Mouse (Mus musculus): ENCODE data around the gene Sparc.

Gene Sparc

DNA sequence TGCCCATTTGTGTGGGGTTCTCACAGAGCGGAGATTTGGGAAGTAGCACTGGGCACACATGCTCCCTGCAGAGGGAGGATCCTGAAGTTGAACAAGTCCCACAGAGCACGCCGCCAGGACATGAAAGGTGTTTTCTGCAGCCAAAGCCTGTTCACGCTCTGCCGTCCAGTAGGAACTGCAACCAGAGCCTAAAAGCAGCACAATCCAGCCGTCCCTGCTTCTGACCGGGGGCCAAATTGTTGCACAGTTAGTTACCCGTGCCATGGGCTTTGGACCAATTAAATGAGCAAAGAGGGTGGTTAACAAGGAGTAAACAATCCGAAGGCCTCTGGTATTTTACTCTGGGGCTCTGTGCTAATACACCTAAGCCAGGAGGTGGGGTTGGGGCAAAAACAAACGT is 55.2 kb downstream of the Sparc start:
- no peak for DNase-seq (ENCODE audit: low read depth in 2 of 2, low spot score in 2 of 2)

DNA sequence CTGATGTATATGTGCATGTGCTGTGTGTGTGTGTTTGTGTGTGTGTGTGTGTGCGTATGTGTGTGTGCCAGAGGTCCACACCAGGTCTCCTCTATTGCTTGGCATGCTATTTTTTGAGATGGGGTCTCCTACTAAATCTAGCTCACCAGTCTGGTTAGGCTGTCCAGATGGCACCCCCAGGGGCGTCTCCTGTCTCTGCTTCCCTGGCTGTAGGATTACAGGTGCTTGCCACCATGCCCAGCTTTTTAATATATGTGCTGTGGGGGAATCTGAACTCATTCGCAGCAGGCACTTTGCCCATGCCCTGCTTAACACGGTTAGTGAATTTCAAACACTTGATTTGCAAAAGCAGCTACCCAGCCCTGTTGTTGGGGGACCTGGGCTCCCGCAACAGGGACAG is 57.1 kb downstream of the Sparc start:
- no peak for DNase-seq (ENCODE audit: low read depth in 2 of 2, low spot score in 2 of 2)

DNA sequence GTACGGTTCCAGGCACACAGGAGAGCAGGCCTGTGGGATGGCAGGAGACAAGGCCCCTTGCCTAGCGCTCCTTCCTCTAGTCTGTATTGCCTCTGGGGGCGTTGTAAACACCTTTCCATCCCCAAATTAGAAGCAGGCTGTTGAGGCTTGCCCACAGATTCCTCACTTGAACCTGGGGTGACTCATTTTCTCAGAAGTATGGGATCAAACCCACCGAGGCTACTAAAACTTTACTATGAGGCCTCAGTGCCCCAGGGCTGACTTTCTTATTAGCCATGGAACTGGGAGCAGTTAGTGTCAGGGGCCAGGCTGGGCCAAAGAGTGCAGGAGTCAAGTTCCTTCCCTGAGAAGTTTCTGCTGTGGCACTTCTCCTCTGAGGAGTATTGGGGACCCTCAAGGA is 57.7 kb downstream of the Sparc start:
- no peak for DNase-seq (ENCODE audit: low read depth in 2 of 2, low spot score in 2 of 2)

DNA sequence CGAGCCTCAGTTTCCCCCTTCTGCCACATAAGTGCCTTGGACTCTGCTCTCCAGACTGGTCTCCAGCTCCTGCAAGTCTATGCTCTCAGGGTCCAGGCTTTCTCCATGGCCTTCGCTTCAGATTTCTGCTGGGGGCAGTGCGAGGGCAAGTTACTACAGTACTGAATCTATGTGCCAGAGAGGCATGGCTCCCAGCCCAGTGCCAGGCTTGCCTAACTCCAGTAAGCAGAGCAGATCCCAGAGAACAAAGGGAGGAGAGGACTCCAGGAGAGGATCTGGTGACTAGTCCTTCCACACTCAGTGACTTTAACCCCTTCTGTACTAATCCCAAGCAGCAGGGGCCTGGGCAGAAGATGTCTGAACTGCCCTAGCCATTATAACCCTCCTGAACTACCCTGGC is 58.3 kb downstream of the Sparc start:
- DNase-seq (ENCODE audit: low read depth in 2 of 2, low spot score in 2 of 2): no peak

DNA sequence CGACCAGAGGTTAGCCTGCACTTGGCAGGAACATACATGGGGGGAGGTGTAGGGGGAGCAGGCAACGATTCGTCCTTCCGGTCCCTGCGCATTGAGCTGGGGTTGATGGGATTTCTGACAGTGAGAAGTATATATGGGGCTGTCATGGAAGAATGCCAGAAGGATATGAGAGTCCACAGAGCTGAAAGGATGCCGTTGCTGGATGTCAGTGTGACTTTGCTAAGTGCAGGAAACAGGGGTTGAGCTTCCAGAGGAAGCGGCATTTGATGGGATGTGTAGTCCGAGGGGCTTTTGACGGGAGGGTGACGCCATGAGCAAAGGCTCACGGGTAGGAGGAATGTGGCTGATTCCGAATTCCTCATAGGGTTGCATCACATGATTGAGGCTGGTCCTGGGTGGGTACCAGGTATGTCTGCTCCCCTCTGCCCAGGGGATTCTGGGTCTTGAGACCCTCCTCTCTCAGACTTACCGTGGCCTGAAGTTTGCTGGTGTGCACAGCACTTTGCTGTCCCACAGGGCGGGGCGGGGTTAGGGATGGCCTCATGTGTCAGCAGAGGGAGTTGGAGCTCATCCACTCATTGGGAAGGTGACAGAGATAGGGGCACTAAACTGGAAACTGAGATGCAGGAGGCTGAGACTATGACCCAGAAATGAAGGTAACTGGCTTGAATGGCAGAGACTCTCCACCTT is 64.7 kb downstream of the Sparc start:
- DNase-seq (ENCODE audit: low read depth in 2 of 2, low spot score in 2 of 2): no peak

DNA sequence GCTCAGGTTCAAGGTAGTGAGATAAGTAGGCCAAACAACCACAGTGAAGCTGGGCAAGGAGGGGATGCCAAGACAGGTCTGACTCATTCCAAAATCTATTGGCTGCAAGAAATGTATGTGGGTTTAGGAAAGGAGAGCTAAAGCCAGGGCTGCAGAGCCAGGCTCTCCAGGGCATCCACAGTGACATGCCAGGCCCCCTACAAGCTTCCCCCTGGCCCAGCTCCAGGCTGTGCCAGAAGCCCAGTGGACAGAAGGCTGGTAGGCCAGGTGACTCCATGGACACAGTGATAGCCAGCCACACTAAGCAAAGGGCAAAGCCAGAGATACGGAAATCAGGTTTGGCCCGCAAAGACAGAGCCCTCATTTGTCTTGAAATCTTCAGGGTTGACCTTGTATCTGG is 66.1 kb downstream of the Sparc start:
- DNase-seq (ENCODE audit: low read depth in 2 of 2, low spot score in 2 of 2): no peak
